Mouse (Mus musculus) heart, embryonic 12.5 days (tissue): ENCODE measurements around the gene Thsd4. TPM values are rescaled to one million over a fixed set of nuclear protein-coding genes. Genes with fewer than 3 reads are reported as not detected.

ENCODE experiments used
- ATAC-seq: fragments of 200-750 bp; cut with Nextera tagmentation; 2 replicates; pipeline ENCODE4 v1.8.0; 2017; ENCODE audit warnings: moderate TSS enrichment, moderate library complexity; ENCODE audit not compliant: insufficient number of reproducible peaks, low FRiP score
- H3K27ac ChIP-seq: fragments of 300-500 bp; sonication (generic); 2 replicates; pipeline ENCODE4 v1.5.1; 2016; ENCODE audit warnings: mild to moderate bottlenecking, moderate library complexity; ENCODE audit not compliant: poor library complexity, severe bottlenecking
- H3K27me3 ChIP-seq: fragments of 300-500 bp; sonication (generic); replicated peaks from 2 replicates; pipeline ENCODE4 v1.6.1; 2016; ENCODE audit warnings: mild to moderate bottlenecking, moderate library complexity
- H3K36me3 ChIP-seq: fragments of 300-500 bp; sonication (generic); 2 replicates; pipeline ENCODE4 v1.6.1; 2016; ENCODE audit warnings: mild to moderate bottlenecking, moderate library complexity
- H3K4me1 ChIP-seq: fragments of 300-500 bp; sonication (generic); replicated peaks from 2 replicates; pipeline ENCODE4 v1.6.1; 2016; ENCODE audit warnings: mild to moderate bottlenecking
- H3K4me2 ChIP-seq: fragments of 300-500 bp; sonication (generic); 2 replicates; pipeline ENCODE4 v1.6.1; 2016; ENCODE audit warnings: mild to moderate bottlenecking, moderate library complexity
- H3K4me3 ChIP-seq: fragments of 300-500 bp; sonication (generic); 2 replicates; pipeline ENCODE4 v1.5.1; 2016; ENCODE audit warnings: mild to moderate bottlenecking
- H3K9ac ChIP-seq: fragments of 300-500 bp; sonication (generic); 2 replicates; pipeline ENCODE4 v1.6.1; 2016; ENCODE audit warnings: mild to moderate bottlenecking, moderate library complexity
- H3K9me3 ChIP-seq: fragments of 300-500 bp; sonication (generic); replicated peaks from 2 replicates; pipeline ENCODE4 v1.6.1; 2016; ENCODE audit warnings: mild to moderate bottlenecking, moderate library complexity
- WGBS: fragments of 180-500 bp; shearing (Covaris S2); methylation state at CpG from one replicate; pipeline ENCODE4 v1.1.7; 2016; 5-methylcytosine and 5-hydroxymethylcytosine counted together
- polyA plus RNA-seq: library from polyadenylated mRNA; unstranded; fragments of >200 nt; fragmentation: Nextera tagmentation; extraction: Ambion mirVana; gene quantifications from 2 replicates; pipeline ENCODE4 v1.2.1, GENCODE M21; 2016

The Thsd4 gene
- polyA plus RNA-seq, 1 experiment from 2014 or later = 12.4 TPM

GRCm38 (mm10) chr9:60227727-60228126 lies 294.1 kb downstream of the Thsd4 start:
- 75% methylated on average over 7 of the region's 7 CpGs for WGBS
- Histone ChIP-seq H3K4me2 (no peak overlapping the region), H3K9ac (no peak overlapping the region), H3K4me1 (peaks cover 7% of the 10 kb centered on the region; the same call in 1 of the 2 replicates), H3K27me3 (no peaks in the 10 kb centered on the region), H3K27ac (no peak overlapping the region), H3K4me3 (no peak overlapping the region), H3K36me3 (no peaks in the 10 kb centered on the region), H3K9me3 (no peaks in the 10 kb centered on the region)
- no peak for ATAC-seq

GRCm38 (mm10) chr9:60226679-60227078 lies 295.2 kb downstream of the Thsd4 start:
- Histone ChIP-seq H3K9ac (no peak overlapping the region), H3K4me3 (no peak overlapping the region), H3K4me1 (no peaks in the 10 kb centered on the region), H3K27me3 (no peaks in the 10 kb centered on the region), H3K4me2 (no peak overlapping the region), H3K9me3 (no peaks in the 10 kb centered on the region), H3K36me3 (no peaks in the 10 kb centered on the region), H3K27ac (no peak overlapping the region)
- 82% methylated on average over 4 of the region's 4 CpGs for WGBS
- no peak for ATAC-seq

- no peak overlapping the region for H3K4me2 ChIP-seq
- WGBS = 84% methylated on average over 14 of the region's 14 CpGs
- H3K9ac ChIP-seq = no peak overlapping the region
- H3K27me3 ChIP-seq = no peaks in the 10 kb centered on the region
- H3K4me3 ChIP-seq = no peak overlapping the region
- H3K9me3 ChIP-seq = no peaks in the 10 kb centered on the region
- H3K27ac ChIP-seq = no peak overlapping the region
- no peaks in the 10 kb centered on the region for H3K36me3 ChIP-seq
- H3K4me1 ChIP-seq = no peaks in the 10 kb centered on the region
- ATAC-seq = no peak
These were observed 295.7 kb downstream of the Thsd4 start for GRCm38 (mm10) chr9:60226155-60226554.

DNA sequence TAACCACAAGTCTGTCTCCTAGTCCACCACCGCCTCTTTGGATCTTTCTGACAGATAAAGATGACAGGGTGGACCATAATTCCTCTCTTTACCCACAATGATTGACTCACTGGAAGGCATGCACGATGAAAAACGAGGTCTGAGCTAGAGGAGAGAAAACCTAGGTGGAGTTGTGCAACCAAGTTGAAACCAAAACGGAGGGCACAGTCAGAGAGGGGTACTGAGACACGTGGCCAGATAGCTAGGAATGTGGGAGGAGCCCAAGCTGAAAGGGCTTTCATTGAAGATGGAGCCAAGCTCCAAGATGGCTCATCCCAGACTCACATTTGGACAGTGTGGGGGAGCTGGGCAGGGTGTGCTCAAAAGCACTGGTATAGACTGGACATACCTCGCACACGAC lies 296.4 kb downstream of the Thsd4 start:
- no peaks in the 10 kb centered on the region for H3K4me1 ChIP-seq
- no peak for ATAC-seq
- H3K27ac ChIP-seq = no peak overlapping the region
- H3K27me3 ChIP-seq = no peaks in the 10 kb centered on the region
- no peak overlapping the region for H3K9ac ChIP-seq
- no peaks in the 10 kb centered on the region for H3K36me3 ChIP-seq
- no peaks in the 10 kb centered on the region for H3K9me3 ChIP-seq
- no peak overlapping the region for H3K4me3 ChIP-seq
- no peak overlapping the region for H3K4me2 ChIP-seq
- WGBS = 71% methylated on average over 7 of the region's 7 CpGs

DNA sequence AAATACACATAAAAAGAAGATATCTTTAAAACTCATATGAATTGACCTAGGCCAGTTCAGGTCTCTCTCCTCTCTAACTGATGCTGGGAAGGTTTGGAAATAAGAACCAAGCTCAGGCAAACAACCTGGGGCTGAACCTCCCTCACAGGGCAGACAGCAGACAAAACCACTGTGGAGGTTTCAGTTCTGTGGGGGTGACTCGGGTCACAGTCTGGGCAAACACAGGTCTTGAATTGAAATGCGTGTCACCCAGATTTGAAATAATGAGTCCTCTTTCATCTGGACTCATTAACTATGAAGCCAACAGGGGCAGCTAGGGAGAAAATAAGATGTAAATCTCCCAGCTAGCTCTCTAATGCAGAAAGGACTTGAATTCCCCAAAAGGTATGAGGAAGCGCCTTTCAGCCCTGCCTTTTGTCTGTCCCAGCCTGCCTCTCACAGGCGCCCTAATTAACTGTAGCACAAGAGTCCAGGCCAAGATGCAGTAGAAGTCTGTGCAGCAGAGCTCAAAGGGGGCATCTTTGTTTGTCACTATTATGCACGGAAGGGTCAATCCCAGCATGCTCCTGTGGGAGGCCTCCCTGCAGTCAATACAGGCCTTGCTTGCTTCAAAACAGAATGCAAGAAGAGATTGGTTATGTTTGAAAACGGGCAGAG lies 297.7 kb downstream of the Thsd4 start:
- H3K4me2 ChIP-seq = no peak overlapping the region
- no peaks in the 10 kb centered on the region for H3K4me1 ChIP-seq
- H3K9ac ChIP-seq = no peak overlapping the region
- H3K9me3 ChIP-seq = no peaks in the 10 kb centered on the region
- H3K27ac ChIP-seq = no peak overlapping the region
- no peaks in the 10 kb centered on the region for H3K27me3 ChIP-seq
- 71% methylated on average over 6 of the region's 6 CpGs for WGBS
- no peaks in the 10 kb centered on the region for H3K36me3 ChIP-seq
- H3K4me3 ChIP-seq = no peak overlapping the region
- ATAC-seq = no peak

DNA sequence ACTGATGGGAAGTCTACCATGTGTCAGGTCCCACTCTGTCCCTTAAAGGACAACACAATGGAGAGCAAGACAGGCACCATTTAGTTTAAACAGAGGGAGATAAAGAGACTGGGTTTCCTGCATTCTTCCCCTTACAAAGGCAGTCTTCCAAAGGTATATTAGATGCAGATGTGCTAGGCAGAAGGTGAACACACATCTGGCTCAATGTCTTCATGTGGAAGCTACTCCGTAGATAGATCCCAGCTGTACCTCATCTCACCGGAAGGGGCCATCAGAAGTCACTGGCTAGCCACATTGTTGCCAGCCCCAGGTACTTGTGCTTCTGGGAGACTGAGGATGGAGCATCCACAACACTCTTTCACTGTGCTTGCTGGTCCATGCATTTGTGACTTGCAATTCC lies 301.4 kb downstream of the Thsd4 start:
- ATAC-seq = no peak
- 86% methylated on average over 2 of the region's 2 CpGs for WGBS
- Histone ChIP-seq H3K4me2 (no peak overlapping the region), H3K4me1 (peaks cover 7% of the 10 kb centered on the region), H3K27me3 (no peaks in the 10 kb centered on the region), H3K9ac (no peak overlapping the region), H3K36me3 (no peaks in the 10 kb centered on the region), H3K4me3 (no peak overlapping the region), H3K9me3 (no peaks in the 10 kb centered on the region), H3K27ac (no peak overlapping the region)

GRCm38 (mm10) chr9:60218396-60218795 lies 303.4 kb downstream of the Thsd4 start:
- no peaks in the 10 kb centered on the region for H3K36me3 ChIP-seq
- no peaks in the 10 kb centered on the region for H3K9me3 ChIP-seq
- no peaks in the 10 kb centered on the region for H3K27me3 ChIP-seq
- 51% methylated on average over 6 of the region's 6 CpGs for WGBS
- no peak overlapping the region for H3K4me2 ChIP-seq
- H3K4me1 ChIP-seq = peaks cover 7% of the 10 kb centered on the region
- no peak overlapping the region for H3K9ac ChIP-seq
- no peak for ATAC-seq
- no peak overlapping the region for H3K27ac ChIP-seq
- H3K4me3 ChIP-seq = no peak overlapping the region

GRCm38 (mm10) chr9:60216029-60216428 lies 305.8 kb downstream of the Thsd4 start:
- Histone ChIP-seq H3K9me3 (no peaks in the 10 kb centered on the region), H3K36me3 (no peaks in the 10 kb centered on the region), H3K27ac (no peak overlapping the region), H3K4me2 (no peak overlapping the region), H3K9ac (no peak overlapping the region), H3K27me3 (no peaks in the 10 kb centered on the region), H3K4me1 (peaks cover 7% of the 10 kb centered on the region), H3K4me3 (no peak overlapping the region)
- 84% methylated on average over 6 of the region's 6 CpGs for WGBS
- ATAC-seq = no peak

DNA sequence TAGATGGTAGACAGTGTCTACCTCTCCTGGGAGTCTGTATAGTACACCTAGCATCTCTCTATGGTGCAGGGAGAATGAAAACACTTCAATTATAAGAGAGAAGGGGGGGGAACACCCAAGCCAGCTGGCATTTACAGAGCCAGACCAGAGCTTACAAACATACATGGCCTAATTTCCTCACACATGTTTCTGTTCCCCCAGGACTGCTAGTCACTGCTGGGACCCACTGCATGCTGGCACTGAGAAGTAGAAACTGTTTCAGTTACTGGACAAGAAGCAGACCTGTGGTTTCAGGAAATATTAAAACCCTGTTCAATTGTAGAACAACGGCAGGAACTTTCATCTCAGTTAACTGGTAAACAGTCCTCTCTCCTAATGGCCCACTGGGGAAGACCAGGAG lies 308.7 kb downstream of the Thsd4 start:
- H3K9ac ChIP-seq = no peak overlapping the region
- H3K4me1 ChIP-seq = peaks cover under 1% of the 10 kb centered on the region
- no peaks in the 10 kb centered on the region for H3K27me3 ChIP-seq
- H3K9me3 ChIP-seq = no peaks in the 10 kb centered on the region
- 80% methylated on average over 1 of the region's 1 CpGs for WGBS
- no peak overlapping the region for H3K4me2 ChIP-seq
- H3K36me3 ChIP-seq = no peaks in the 10 kb centered on the region
- no peak overlapping the region for H3K4me3 ChIP-seq
- no peak for ATAC-seq
- H3K27ac ChIP-seq = no peak overlapping the region

DNA sequence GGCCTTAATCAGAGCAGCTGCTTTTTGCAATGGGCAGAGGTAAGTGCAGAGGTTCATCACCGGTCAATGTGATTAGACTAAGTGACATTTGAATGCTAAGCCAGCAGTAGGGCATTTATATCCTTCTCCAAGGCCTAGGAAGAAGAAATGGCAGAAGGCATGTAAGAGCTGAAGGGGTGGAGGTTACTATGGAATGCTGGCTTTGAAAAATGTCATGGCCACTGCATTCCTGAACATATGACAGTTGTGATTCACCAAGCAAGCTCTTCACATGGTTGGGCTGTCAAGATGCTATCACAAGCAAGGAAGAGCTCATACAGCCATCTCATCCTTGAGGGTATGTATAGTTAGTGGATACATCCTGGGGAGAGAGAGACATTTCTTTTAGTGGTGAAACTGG lies 313.0 kb downstream of the Thsd4 start:
- Histone ChIP-seq H3K9me3 (0 out of 2 replicates have a peak, but pooled peaks cover 4% of the 10 kb centered on the region), H3K4me1 (no peaks in the 10 kb centered on the region), H3K4me2 (no peak overlapping the region), H3K4me3 (no peak overlapping the region), H3K36me3 (no peaks in the 10 kb centered on the region), H3K9ac (no peak overlapping the region), H3K27me3 (no peaks in the 10 kb centered on the region), H3K27ac (no peak overlapping the region)
- ATAC-seq = no peak
- 85% methylated on average over 1 of the region's 1 CpGs for WGBS

- Histone ChIP-seq H3K27me3 (no peaks in the 10 kb centered on the region), H3K36me3 (no peaks in the 10 kb centered on the region), H3K4me2 (no peak overlapping the region), H3K27ac (no peak overlapping the region), H3K9ac (no peak overlapping the region), H3K4me1 (no peaks in the 10 kb centered on the region), H3K9me3 (0 out of 2 replicates have a peak, but pooled peaks cover 4% of the 10 kb centered on the region), H3K4me3 (no peak overlapping the region)
- no peak for ATAC-seq
- 69% methylated on average over 7 of the region's 7 CpGs for WGBS
These were observed 318.7 kb downstream of the Thsd4 start for GRCm38 (mm10) chr9:60203141-60203540.

DNA sequence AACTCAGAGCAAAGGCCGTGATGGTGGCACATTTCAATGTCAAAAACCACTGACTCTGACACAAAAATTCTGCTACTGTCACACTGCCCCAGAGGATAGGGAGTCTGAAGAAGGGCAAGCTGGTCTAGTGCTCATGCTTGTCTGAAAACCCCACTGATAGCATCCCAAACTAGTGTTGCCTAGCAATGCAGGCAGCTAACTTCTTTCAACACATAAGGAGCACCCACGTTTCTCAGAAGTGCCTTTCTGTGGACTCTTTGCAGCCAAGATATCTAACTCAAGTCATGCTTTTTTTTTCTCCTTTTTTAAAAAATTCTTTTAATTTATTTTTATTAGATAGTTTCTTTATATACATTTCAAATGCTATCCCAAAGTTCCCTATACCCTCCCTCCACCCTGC lies 321.4 kb downstream of the Thsd4 start:
- Histone ChIP-seq H3K27ac (no peak overlapping the region), H3K4me1 (no peaks in the 10 kb centered on the region), H3K4me3 (no peak overlapping the region), H3K27me3 (no peaks in the 10 kb centered on the region), H3K9me3 (no peaks in the 10 kb centered on the region; the same call in 1 of the 2 replicates), H3K36me3 (no peaks in the 10 kb centered on the region), H3K9ac (no peak overlapping the region), H3K4me2 (no peak overlapping the region)
- ATAC-seq = no peak
- 69% methylated on average over 2 of the region's 2 CpGs for WGBS
